Mouse (Mus musculus): ENCODE data around the gene Zfp11. TPM values are rescaled to one million over a fixed set of nuclear protein-coding genes. Genes with fewer than 3 reads are reported as not detected.
"Not testable (repeated sequence)": the region's sequence is repeated elsewhere in the genome, so short reads cannot be mapped to it uniquely, and the experiment has no call there.

Zfp11 gene
- polyA plus RNA-seq, 1 experiment = 2.4 TPM

DNA sequence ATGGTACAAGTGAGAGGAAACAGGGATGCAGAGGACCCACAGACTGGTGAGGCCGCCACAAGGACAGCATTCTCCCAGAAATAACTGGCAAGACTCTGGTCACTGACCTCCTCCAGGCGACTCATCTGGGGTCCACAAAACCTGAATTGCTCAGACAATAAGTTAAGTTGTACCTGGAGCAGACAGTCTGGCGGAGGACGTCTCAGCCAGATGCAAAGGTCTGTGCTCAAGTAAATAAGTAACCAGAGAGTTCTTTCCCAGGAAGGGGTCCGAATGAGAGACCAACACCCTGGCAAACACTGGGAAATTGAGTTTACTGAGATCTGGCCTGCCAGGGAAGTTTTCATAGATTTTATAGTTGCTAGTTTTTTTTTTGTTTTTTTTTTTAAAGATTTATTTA lies 48.5 kb downstream of the Zfp11 start:
- Histone ChIP-seq H3K4me3 (ENCODE audit: insufficient read depth, low read length) (no peak overlapping the region), H3K4me1 (ENCODE audit: control insufficient read depth, insufficient read depth, low read length) (no peaks in the 10 kb centered on the region), H3K27ac (ENCODE audit: insufficient read depth, low read depth, low read length) (no peak overlapping the region)
- no peak for TF ChIP-seq POLR2A (IDR thresholded peaks at IDR 0.05; ENCODE audit: borderline replicate concordance, low read depth, low read length)
- no peak for TF ChIP-seq CTCF (IDR thresholded peaks at IDR 0.05; ENCODE audit: low read depth, low read length)

DNA sequence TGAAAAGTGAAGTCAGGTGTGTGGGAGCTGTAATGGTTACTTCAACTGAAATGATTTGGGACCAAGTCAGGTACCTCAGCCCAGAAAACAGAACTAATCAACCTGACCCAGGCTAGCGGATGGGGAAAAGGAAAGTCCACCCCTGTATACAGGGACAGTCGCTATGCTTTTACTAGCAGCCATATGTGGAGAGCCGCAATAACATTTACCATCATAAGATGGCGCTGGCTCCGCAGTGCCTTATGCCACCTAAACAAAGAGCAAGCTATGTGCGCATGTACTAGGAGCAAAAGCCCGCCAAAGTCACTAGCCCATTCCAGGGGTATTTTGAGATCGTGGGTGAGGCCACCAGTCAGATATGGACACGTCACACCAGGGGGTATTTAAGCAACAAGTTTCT lies 49.3 kb downstream of the Zfp11 start:
- H3K4me3 ChIP-seq (ENCODE audit: insufficient read depth, low read length); H3K4me1 ChIP-seq (ENCODE audit: control insufficient read depth, insufficient read depth, low read length); H3K27ac ChIP-seq (ENCODE audit: insufficient read depth, low read depth, low read length): not testable (repeated sequence)

DNA sequence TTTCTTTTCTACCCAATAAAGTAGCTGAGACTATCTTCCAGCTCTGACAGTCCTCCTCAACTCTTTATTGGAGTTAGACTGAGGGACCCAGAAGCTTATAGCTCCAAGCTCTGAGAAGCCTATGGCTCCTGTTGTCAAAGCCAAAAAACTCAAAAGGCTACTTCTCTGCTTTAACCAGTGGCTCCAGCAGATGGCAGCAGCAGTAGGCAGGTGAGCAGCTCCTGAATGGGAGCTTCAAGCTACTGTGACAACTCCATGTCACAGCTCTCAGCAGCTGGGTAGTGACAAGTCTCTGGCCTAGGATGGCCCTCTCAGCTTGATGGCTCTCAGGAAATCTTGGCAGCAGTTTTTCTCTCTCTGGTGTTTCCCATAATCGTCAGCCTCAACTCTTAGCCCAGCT lies 58.8 kb downstream of the Zfp11 start:
- H3K4me1 ChIP-seq (ENCODE audit: control insufficient read depth, insufficient read depth, low read length) = no peaks in the 10 kb centered on the region
- H3K4me3 ChIP-seq (ENCODE audit: insufficient read depth, low read length) = no peak overlapping the region

DNA sequence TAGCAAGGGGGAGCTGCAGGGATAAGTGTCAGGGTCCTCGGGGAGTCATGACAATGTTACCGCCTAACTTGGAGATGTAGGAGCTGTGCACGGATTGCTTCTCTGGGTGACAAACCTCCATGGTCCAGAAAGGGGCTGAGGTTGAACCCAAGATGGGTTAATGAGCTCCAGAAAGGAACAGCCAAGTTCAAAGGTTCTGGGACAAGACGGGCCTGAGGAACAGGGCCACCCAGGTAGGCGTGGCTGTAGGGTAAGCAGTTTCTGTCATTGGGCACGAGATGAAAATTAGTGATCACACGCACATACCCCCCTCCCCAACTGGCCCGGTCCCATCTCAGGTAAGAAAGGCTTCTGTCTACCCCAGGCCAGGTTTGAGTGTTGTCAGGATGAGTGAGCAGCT lies 62.4 kb downstream of the Zfp11 start:
- H3K4me1 ChIP-seq (ENCODE audit: control insufficient read depth, insufficient read depth, low read length) = no peaks in the 10 kb centered on the region
- no peak overlapping the region for H3K27ac ChIP-seq (ENCODE audit: insufficient read depth, low read depth, low read length)
- no peak overlapping the region for H3K4me3 ChIP-seq (ENCODE audit: insufficient read depth, low read length)
- TF ChIP-seq CTCF (IDR thresholded peaks at IDR 0.05; ENCODE audit: low read depth, low read length) (no peak), POLR2A (IDR thresholded peaks at IDR 0.05; ENCODE audit: borderline replicate concordance, low read depth, low read length) (no peak)

More for the DNA sequence above, 58.8 kb downstream of the Zfp11 start:
- peak; percentile 54; the same call in 1 of the 2 replicates for TF ChIP-seq CTCF (IDR thresholded peaks at IDR 0.05; ENCODE audit: low read depth, low read length)
- TF ChIP-seq POLR2A (IDR thresholded peaks at IDR 0.05; ENCODE audit: borderline replicate concordance, low read depth, low read length) = no peak
- no peak overlapping the region for H3K27ac ChIP-seq (ENCODE audit: insufficient read depth, low read depth, low read length)

Other genes with a start within 250 kb of the Zfp11 start
- gene Sfswap, start 168.9 kb downstream of the Zfp11 start, polyA plus RNA-seq (2012; ENCODE audit: insufficient read depth, insufficient read length, missing spikeins) = 56.1 and 61.8 TPM in 2 replicates
- gene Mmp17, start 85.9 kb downstream of the Zfp11 start, polyA plus RNA-seq (2012; ENCODE audit: insufficient read depth, insufficient read length, missing spikeins) = 0.08 and 0.20 TPM in 2 replicates
- gene Sept14, start 38.4 kb upstream of the Zfp11 start, polyA plus RNA-seq (2012; ENCODE audit: insufficient read depth, insufficient read length, missing spikeins) = not detected in 2 replicates
- 72.2 and 75.6 TPM in 2 replicates for gene Mrps17, start 45.4 kb upstream of the Zfp11 start, polyA plus RNA-seq (2012; ENCODE audit: insufficient read depth, insufficient read length, missing spikeins)
- gene Nipsnap2, start 55.0 kb upstream of the Zfp11 start, polyA plus RNA-seq (2012; ENCODE audit: insufficient read depth, insufficient read length, missing spikeins) = 42.7 and 46.1 TPM in 2 replicates
- gene Psph, start 117.3 kb upstream of the Zfp11 start, polyA plus RNA-seq (2012; ENCODE audit: insufficient read depth, insufficient read length, missing spikeins) = 7.5 and 7.9 TPM in 2 replicates
- gene Sumf2, start 176.9 kb upstream of the Zfp11 start, polyA plus RNA-seq (2012; ENCODE audit: insufficient read depth, insufficient read length, missing spikeins) = 15.4 and 20.5 TPM in 2 replicates
- gene Chchd2, start 217.4 kb upstream of the Zfp11 start, polyA plus RNA-seq (2012; ENCODE audit: insufficient read depth, insufficient read length, missing spikeins) = 253 and 308 TPM in 2 replicates
- 0.95 TPM in 1 of 2 replicates, not detected in the other for gene Zbed5, start 225.6 kb upstream of the Zfp11 start, polyA plus RNA-seq (2012; ENCODE audit: insufficient read depth, insufficient read length, missing spikeins)
- 0.29 and 0.51 TPM in 2 replicates for gene Phkg1, start 228.4 kb upstream of the Zfp11 start, polyA plus RNA-seq (2012; ENCODE audit: insufficient read depth, insufficient read length, missing spikeins)
- 2.9 and 4.5 TPM in 2 replicates for gene Nupr1l, start 238.4 kb upstream of the Zfp11 start, polyA plus RNA-seq (2012; ENCODE audit: insufficient read depth, insufficient read length, missing spikeins)

All from bone marrow macrophage, adult 2 months (primary cell).